Mouse (Mus musculus): ENCODE measurements around the gene Psmd4.
A peak's percentile ranks its signal among the peaks of the same experiment; 100 is the strongest.

- TF ChIP-seq CTCF (IDR thresholded peaks at IDR 0.05; ENCODE audit: extremely low read depth, insufficient read length, insufficient replicate concordance, low read depth, low read length) (no peak), POLR2A (IDR thresholded peaks at IDR 0.05; ENCODE audit: low read depth, low read length) (peak; percentile 93)
Observed at GRCm38 (mm10) chr3:95042166-95042837, at the start of gene Psmd4.

Data from small intestine, adult 2 months (tissue).